Mouse (Mus musculus): Measurements from ENCODE around the gene 1700011L22Rik.

The 1700011L22Rik gene

DNA sequence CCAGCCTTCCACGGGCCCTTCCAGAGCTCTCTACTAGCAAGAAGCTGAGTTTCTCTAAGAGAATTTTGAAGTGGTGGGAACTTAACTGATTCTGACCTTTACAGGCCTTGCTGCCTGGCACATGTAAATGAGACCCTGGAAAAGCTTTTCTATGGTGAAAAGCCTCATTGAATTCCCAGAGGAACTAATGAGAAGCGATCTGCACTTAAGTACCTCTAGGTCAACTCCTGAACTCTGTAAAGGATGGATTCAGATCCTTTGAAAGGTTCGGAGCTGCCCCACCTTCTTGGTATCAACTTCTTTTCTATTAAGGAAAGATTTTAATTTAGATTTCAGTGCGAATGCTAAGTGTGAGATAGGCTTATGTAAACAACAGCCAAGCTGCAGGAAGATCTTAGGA is 72.4 kb downstream of the 1700011L22Rik start:
- no peak for DNase-seq (ENCODE audit: extremely low spot score)

DNA sequence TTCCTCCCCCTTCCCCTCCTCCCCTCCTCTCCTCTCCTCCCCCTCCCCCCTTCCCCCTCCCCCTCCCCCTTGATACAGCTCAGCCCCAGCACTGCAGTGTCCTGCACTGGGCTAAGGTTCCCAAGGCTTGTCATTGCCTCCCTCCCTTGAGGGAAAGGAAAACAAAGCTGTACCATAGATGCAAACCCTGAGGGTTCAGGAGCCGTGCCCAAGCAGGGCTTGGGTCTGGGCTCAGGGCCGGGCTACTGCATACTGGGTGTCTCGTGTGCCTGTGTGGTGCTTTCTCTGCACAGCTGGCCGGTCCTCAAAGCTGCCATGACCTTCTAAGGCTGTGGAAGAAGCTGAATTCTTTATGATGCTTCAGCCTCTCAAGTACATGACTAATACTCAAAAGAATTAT is 74.8 kb downstream of the 1700011L22Rik start:
- no peak for DNase-seq (ENCODE audit: extremely low spot score)

DNA sequence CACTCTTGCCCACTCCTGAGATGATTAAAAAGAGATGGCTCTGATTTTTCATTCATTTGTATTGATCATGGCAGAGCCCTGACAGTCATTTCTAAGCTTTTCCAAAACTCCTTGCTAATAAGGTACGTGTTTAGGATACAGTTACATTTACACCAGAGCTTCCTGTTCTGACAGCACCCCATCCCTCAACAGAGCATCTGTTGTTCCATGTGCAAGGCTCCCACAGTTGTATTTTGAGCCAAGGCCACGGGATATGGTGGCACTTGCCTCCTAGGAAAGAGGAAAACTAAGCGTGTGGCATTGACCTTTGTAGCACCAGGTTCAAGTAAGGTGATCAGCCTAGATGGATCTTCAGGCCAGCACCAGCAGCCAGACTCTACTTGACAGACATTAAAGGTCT is 83.1 kb downstream of the 1700011L22Rik start:
- no peak for DNase-seq (ENCODE audit: extremely low spot score)

DNA sequence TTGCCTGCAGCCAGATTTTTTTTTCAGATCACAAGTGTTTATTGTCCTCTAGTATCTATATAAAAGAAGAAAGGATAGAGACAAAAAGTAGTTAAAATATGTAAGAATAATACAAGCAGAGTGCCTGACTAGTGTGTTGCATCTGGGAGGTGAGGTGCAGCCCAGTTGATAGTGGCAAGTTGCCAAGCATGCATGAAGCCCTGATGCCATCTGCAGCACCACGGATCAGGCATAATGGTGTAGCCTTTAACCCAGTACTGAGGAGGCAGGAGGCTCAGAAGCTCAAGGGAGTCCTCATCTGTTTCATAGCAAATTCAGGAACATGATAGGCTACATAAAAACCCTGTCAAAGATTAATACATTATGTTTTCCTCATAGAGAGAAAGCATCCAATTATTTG is 84.0 kb downstream of the 1700011L22Rik start:
- no peak for DNase-seq (ENCODE audit: extremely low spot score)

DNA sequence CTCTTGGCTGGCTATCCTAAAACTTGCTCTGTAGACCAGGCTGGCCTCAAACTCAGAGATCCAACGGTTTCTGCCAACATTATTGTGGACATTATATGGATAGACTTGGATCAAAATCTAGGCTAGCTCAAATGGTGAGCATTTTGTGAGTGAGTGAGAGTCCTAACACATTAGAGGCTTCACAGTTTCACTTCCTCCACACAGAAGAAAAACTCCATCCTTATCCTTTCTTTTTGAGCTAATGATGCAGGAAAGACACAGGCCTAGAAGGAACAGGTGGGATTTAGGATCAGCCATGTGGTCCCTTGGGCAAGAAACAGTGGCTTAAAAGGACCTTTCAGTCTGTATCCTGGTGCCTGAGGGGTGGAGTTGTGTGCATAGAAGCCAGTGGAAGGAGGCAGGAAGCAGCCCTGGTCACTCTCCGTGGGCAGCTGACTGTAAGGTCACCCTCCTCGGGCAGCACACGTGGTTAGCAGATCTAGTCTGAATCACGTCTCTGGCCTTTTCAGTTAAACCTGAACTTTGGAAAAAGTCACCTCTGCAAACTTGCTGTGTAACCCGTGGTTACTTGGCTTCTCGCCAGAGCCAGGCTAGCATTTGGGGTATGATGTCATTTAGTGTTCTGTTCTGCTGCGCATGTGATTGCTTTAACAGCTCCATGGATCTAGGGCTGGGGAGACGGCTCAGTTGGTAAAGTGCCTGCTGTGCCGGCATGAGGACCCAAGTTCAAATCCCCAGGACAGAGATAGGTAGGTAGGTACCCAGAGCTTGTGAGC is 85.6 kb downstream of the 1700011L22Rik start:
- DNase-seq (ENCODE audit: extremely low spot score), result no peak

DNA sequence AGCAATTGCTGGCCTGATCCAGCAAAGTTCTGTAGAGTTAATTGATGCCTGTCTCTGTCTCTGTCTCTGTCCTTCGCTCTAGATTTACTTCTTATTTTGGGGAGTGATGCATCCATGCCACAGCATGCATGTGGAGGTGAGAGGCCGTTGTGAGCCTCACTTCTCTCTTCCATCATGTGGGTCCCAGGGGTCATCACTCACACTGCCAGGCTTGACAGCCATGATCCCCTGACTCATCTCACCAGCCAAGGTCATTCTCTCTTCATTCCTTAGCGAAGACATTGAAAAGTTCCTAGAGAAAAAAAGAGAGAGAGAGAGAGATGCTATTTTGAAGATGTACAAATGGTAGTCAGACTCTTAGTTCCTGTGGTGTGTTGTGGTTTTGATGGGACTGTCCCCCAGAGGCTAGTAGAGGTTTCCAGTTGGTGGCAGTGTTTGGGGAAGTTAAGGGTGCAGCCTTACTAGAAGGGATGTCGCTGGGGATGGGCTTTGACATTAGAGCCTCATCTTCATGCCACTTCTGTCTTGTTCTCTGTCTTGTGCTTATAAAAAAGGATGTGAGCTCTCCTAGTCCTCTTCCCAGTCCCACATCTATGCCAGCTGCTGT is 87.1 kb downstream of the 1700011L22Rik start:
- DNase-seq (ENCODE audit: extremely low spot score), result no peak
